Mouse (Mus musculus) kidney, adult 2 months (tissue): ENCODE measurements around the gene Fkbp6. TPM values are rescaled to one million over a fixed set of nuclear protein-coding genes. Genes with fewer than 3 reads are reported as not detected.

Experiments
- DNase-seq: peaks from one replicate; pipeline ENCODE4 v3.0.0; 2021
- H3K27ac ChIP-seq: fragments of 200-500 bp; 2 replicates; pipeline ENCODE4 v1.5.1; 2012; ENCODE audit warnings: low read depth, low read length, control low read depth, inconsistent platforms; ENCODE audit not compliant: insufficient read depth
- H3K27me3 ChIP-seq: fragments of 200-500 bp; replicated peaks from 2 replicates; pipeline ENCODE4 v1.6.1; 2012; ENCODE audit warnings: mild to moderate bottlenecking, moderate library complexity, low read length, inconsistent platforms; ENCODE audit not compliant: control insufficient read depth, insufficient read depth
- H3K36me3 ChIP-seq: fragments of 200-500 bp; 2 replicates; pipeline ENCODE4 v1.6.1; 2012; ENCODE audit warnings: mild to moderate bottlenecking, moderate library complexity, low read length, inconsistent platforms; ENCODE audit not compliant: control insufficient read depth, insufficient read depth
- H3K4me1 ChIP-seq: fragments of 200-500 bp; 2 replicates; pipeline ENCODE4 v1.6.1; 2011; ENCODE audit warnings: low read length; ENCODE audit not compliant: control insufficient read depth, insufficient read depth
- H3K4me3 ChIP-seq: fragments of 200-500 bp; 2 replicates; pipeline ENCODE4 v1.5.1; 2011; ENCODE audit warnings: mild to moderate bottlenecking, low read depth, low read length, control low read depth; ENCODE audit not compliant: insufficient read depth
- CTCF ChIP-seq: fragments of 200-500 bp; conservative IDR thresholded peaks from 2 replicates; pipeline ENCODE4 v1.5.1; 2011; ENCODE audit warnings: low read depth, mild to moderate bottlenecking, control low read depth, low read length, moderate library complexity, mixed read lengths; ENCODE audit not compliant: insufficient read depth, insufficient read length
- POLR2A ChIP-seq: fragments of 200-500 bp; IDR thresholded peaks from one replicate; pipeline ENCODE4 v1.6.1; 2011; ENCODE audit warnings: low read depth, low read length, control low read depth
- WGBS: fragments of 180-500 bp; shearing (Covaris S2); methylation state at CpG from one replicate; pipeline ENCODE4 v1.1.7; 2018; 5-methylcytosine and 5-hydroxymethylcytosine counted together
- polyA plus RNA-seq: library from polyadenylated mRNA; depleted of rRNA; stranded (reverse); fragments of >200 nt; gene quantifications from 2 replicates; pipeline ENCODE4 v1.2.3, GENCODE M21; 2012

The Fkbp6 gene
- polyA plus RNA-seq, 1 experiment, result 0.08 TPM

DNA sequence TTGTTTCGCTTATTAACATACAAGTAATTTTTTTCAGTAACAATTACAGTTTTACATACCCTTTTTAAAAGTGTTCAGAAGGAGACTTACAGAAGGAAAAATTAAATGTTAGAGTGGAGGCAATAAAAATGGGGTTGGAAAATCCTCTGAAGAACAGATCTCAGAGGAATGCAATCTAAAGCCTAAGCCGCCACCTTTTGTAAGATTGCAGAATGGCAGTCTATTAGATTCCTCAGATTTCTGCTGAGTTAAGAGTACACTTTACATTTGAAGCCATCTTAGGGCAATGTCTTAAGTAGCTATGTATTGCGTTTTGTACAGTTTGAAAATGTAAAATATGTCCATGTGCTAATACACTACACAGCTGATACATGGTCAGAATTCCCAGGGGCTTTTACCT lies 47.4 kb downstream of the Fkbp6 start:
- Histone ChIP-seq H3K4me3 (no peak overlapping the region), H3K27ac (no peak overlapping the region), H3K36me3 (no peaks in the 10 kb centered on the region), H3K27me3 (no peaks in the 10 kb centered on the region), H3K4me1 (no peaks in the 10 kb centered on the region)
- no peak for DNase-seq
- no peak for TF ChIP-seq POLR2A
- no peak for TF ChIP-seq CTCF
- WGBS, result 82% methylated on average over 3 of the region's 3 CpGs

DNA sequence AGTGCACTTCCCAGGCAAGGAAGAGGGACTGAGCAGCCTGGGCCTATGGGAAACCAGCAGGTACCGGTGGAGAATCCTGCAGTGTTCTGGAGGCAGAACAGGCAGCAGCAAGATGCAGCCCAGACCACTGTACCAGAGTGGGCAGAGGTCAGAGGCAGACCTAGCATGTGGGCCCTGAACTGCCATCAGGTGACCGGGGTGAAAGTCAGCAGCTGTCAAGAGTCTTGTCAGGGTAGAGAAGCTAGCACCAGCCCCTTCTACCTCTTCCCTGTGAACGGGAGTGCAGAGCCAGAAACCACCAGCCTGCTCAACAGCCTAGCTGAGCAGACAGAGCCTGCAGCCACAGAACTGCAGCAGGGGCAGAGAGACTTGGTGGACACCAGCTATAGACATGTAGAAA lies 47.9 kb downstream of the Fkbp6 start:
- H3K27ac ChIP-seq, result no peak overlapping the region
- no peaks in the 10 kb centered on the region for H3K27me3 ChIP-seq
- no peaks in the 10 kb centered on the region for H3K4me1 ChIP-seq
- TF ChIP-seq POLR2A (no peak), CTCF (no peak)
- WGBS, result 46% methylated on average over 3 of the region's 3 CpGs
- H3K4me3 ChIP-seq, result no peak overlapping the region
- no peak for DNase-seq
- H3K36me3 ChIP-seq, result no peaks in the 10 kb centered on the region

DNA sequence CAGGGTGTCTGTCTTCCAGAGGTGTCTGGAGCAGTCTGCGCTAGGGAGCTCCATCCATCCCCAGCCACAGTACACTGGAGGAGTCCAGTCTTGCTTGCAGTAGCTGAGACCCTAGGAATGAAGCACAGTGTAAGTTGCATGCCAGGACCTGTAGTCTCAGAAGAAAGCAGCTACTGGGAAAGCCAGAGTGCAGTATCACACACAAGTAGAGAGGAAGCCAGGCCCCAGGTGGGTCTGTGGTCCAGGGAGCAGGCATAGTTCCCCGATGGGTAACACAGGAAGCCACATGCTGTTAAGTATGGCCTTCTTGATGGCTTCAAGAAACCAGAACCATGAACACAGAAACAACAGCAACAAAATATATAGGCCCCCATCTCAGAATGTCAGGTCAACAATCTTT lies 57.8 kb downstream of the Fkbp6 start:
- H3K36me3 ChIP-seq, result no peaks in the 10 kb centered on the region
- H3K27ac ChIP-seq, result no peak overlapping the region
- TF ChIP-seq POLR2A (no peak), CTCF (no peak)
- no peak overlapping the region for H3K4me3 ChIP-seq
- H3K4me1 ChIP-seq, result no peaks in the 10 kb centered on the region
- WGBS, result 91% methylated on average over 2 of the region's 2 CpGs
- H3K27me3 ChIP-seq, result no peaks in the 10 kb centered on the region
- no peak for DNase-seq

DNA sequence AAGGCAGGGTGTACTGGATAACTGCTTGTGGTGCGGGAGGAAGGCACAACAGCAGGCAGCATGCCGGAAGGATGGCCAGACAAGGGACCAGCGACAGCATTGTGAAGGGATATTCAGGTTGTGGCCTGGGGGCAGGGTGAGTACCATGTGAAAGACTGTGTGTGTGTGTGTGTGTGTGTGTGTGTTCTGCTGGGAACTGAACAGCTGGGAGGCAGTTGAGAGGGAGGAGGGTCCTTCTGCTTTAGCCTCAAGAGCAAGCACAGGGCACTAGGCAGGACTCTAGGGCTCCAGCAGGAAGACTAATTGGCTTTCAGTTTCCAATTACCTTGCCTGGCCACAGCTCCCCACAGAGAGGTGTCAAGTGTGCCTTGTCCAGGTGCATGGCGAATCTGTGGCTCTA lies 58.7 kb downstream of the Fkbp6 start:
- WGBS, result 69% methylated on average over 4 of the region's 4 CpGs
- Histone ChIP-seq H3K4me1 (no peaks in the 10 kb centered on the region), H3K27me3 (no peaks in the 10 kb centered on the region), H3K27ac (no peak overlapping the region), H3K36me3 (no peaks in the 10 kb centered on the region), H3K4me3 (no peak overlapping the region)
- TF ChIP-seq CTCF (no peak), POLR2A (no peak)
- DNase-seq, result no peak

DNA sequence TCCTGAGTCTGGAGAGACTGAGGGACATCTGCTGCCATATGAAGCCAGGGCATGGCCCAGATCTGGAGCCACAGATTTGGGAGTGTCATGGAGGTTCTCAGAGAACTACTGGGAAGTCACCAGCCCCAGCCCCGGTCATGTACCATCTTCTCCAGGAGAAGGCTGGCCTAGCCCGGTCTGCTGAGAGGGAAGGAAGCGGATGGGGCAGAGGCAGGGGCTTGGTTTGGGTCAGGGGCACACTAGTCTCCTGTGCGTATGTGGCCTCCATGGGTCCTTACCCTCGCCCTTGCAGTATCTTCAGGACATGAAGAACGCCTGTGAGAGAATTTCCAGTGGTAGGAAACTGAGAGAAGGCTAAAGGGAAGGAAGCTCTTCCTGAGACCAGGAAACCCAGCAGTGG lies 59.1 kb downstream of the Fkbp6 start:
- no peak for DNase-seq
- no peak overlapping the region for H3K4me3 ChIP-seq
- no peaks in the 10 kb centered on the region for H3K36me3 ChIP-seq
- 85% methylated on average over 6 of the region's 6 CpGs for WGBS
- no peak for TF ChIP-seq POLR2A
- H3K27ac ChIP-seq, result no peak overlapping the region
- H3K27me3 ChIP-seq, result no peaks in the 10 kb centered on the region
- no peaks in the 10 kb centered on the region for H3K4me1 ChIP-seq

DNA sequence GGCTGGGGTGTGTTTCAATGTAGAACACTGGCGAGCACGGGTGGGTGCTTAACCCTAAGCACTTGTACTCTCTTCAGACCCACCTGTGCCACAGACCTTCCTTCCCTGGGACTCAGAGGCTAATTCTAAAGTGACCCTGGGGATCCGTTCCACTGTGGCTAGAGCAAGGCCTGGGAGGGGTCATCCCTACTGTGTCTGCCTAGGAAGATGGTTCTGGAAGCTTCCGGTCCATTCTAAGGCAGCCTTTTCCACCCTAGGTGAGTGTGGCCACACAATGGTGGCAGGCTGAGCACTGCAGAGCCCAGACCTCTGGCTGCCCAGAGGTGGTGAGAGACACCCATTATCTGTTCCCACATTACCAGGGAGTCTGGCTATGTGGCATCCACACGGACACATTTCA lies 62.9 kb downstream of the Fkbp6 start:
- no peak overlapping the region for H3K4me3 ChIP-seq
- no peaks in the 10 kb centered on the region for H3K4me1 ChIP-seq
- DNase-seq, result no peak
- 81% methylated on average over 5 of the region's 5 CpGs for WGBS
- H3K36me3 ChIP-seq, result no peaks in the 10 kb centered on the region
- H3K27me3 ChIP-seq, result no peaks in the 10 kb centered on the region
- no peak overlapping the region for H3K27ac ChIP-seq
- TF ChIP-seq CTCF, result no peak
- no peak for TF ChIP-seq POLR2A

DNA sequence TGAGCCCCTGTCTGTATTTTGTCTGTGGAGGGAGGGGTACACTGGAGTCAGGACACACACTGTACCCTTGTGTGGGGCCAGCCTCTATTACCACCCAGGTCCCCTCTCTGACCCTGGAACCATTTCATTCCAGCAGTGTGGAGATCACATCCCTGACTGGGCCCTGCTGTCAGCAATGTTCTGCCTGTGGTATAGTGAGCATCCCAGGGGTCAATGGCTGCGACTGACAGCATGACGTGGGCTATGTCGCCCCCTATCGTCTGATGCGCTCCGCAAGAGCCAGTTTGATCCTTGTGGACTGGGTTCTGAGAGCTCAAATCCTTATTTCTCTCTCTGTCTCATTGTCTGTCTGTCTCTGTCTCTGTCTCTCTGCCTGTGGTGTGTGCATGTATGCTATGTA lies 63.7 kb downstream of the Fkbp6 start:
- Histone ChIP-seq H3K36me3 (no peaks in the 10 kb centered on the region), H3K4me1 (no peaks in the 10 kb centered on the region), H3K27me3 (no peaks in the 10 kb centered on the region), H3K4me3 (no peak overlapping the region), H3K27ac (no peak overlapping the region)
- 2% methylated on average over 6 of the region's 6 CpGs for WGBS
- DNase-seq, result peak; percentile 75
- peak; percentile 94 for TF ChIP-seq CTCF
- TF ChIP-seq POLR2A, result no peak

DNA sequence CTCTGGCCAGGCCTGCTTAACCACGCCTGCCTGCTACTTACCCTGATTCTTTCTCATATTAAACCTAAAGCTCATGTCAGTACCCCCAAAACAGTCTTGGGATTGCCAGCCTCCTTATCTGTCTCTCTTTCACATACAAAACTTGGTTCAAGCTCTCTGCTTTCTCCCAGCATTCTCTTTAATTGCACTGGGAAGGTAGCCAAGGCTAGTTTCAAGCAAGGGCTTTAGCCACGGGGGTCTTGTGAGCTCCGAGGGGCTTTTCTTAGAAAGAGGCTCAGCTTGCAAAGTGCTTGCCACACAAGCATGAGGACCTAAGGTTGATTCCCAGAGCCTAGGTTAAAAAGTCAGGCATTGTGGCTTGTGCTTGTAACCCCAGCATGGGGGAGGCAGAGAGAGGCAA lies 64.6 kb downstream of the Fkbp6 start:
- no peaks in the 10 kb centered on the region for H3K27me3 ChIP-seq
- no peaks in the 10 kb centered on the region for H3K4me1 ChIP-seq
- H3K27ac ChIP-seq, result no peak overlapping the region
- H3K4me3 ChIP-seq, result no peak overlapping the region
- TF ChIP-seq CTCF (no peak), POLR2A (no peak)
- WGBS, result 74% methylated on average over 3 of the region's 3 CpGs
- no peaks in the 10 kb centered on the region for H3K36me3 ChIP-seq
- no peak for DNase-seq
